Mouse (Mus musculus): ENCODE data around the gene Sephs2. TPM values are rescaled to one million over a fixed set of nuclear protein-coding genes. Genes with fewer than 3 reads are reported as not detected.

The Sephs2 gene
- polyA plus RNA-seq (2014; fragmentation: Illumina TruSeq; extraction: RNeasy Lipid Tissue Mini Kit (QIAGEN cat#74804); ENCODE audit: low replicate concordance), result 171 TPM

GRCm38 (mm10) chr7:127273925-127274789, at the start of gene Sephs2:
Sephs2 (minus strand) TSS chr7:127274055.

GRCm38 (mm10) chr7:127296098-127296497, 22.2 kb upstream of the Sephs2 start, which contains the start of gene Itgal:
Itgal (plus strand) TSS chr7:127296260.

GRCm38 (mm10) chr7:127260309-127261111, 13.3 kb downstream of the Sephs2 start, which contains the start of gene Dctpp1:
Dctpp1 (minus strand) TSS chr7:127260709.

GRCm38 (mm10) chr7:127243870-127244657, 29.8 kb downstream of the Sephs2 start, which contains the start of gene Zfp771:
Zfp771 (plus strand) TSS chr7:127244274.

GRCm38 (mm10) chr7:127232622-127233367, 41.1 kb downstream of the Sephs2 start, which contains the start of the genes Zfp553 and Sept1:
Zfp553 (plus strand) TSS chr7:127233061.
Sept1 (minus strand) TSS chr7:127233130.

Other genes starting within 250 kb of the Sephs2 start
- gene Maz, start 247.0 kb downstream of the Sephs2 start, polyA plus RNA-seq (2014; fragmentation: Illumina TruSeq; extraction: RNeasy Lipid Tissue Mini Kit (QIAGEN cat#74804); ENCODE audit: low replicate concordance), result 13.0 TPM
- gene Kif22, start 231.6 kb downstream of the Sephs2 start, polyA plus RNA-seq (2014; fragmentation: Illumina TruSeq; extraction: RNeasy Lipid Tissue Mini Kit (QIAGEN cat#74804); ENCODE audit: low replicate concordance), result 0.97 TPM
- 380 TPM for gene Zg16, start 186.7 kb downstream of the Sephs2 start, polyA plus RNA-seq (2014; fragmentation: Illumina TruSeq; extraction: RNeasy Lipid Tissue Mini Kit (QIAGEN cat#74804); ENCODE audit: low replicate concordance)
- 1.6 TPM for gene AI467606, start 182.7 kb downstream of the Sephs2 start, polyA plus RNA-seq (2014; fragmentation: Illumina TruSeq; extraction: RNeasy Lipid Tissue Mini Kit (QIAGEN cat#74804); ENCODE audit: low replicate concordance)
- 0.48 TPM for gene Qprt, start 151.8 kb downstream of the Sephs2 start, polyA plus RNA-seq (2014; fragmentation: Illumina TruSeq; extraction: RNeasy Lipid Tissue Mini Kit (QIAGEN cat#74804); ENCODE audit: low replicate concordance)
- 0.89 TPM for gene Spn, start 136.2 kb downstream of the Sephs2 start, polyA plus RNA-seq (2014; fragmentation: Illumina TruSeq; extraction: RNeasy Lipid Tissue Mini Kit (QIAGEN cat#74804); ENCODE audit: low replicate concordance)
- gene Cd2bp2, start 78.0 kb downstream of the Sephs2 start, polyA plus RNA-seq (2014; fragmentation: Illumina TruSeq; extraction: RNeasy Lipid Tissue Mini Kit (QIAGEN cat#74804); ENCODE audit: low replicate concordance), result 9.1 TPM
- gene Tbc1d10b, start 65.6 kb downstream of the Sephs2 start, polyA plus RNA-seq (2014; fragmentation: Illumina TruSeq; extraction: RNeasy Lipid Tissue Mini Kit (QIAGEN cat#74804); ENCODE audit: low replicate concordance), result 3.0 TPM
- gene Mylpf, start 65.2 kb downstream of the Sephs2 start, polyA plus RNA-seq (2014; fragmentation: Illumina TruSeq; extraction: RNeasy Lipid Tissue Mini Kit (QIAGEN cat#74804); ENCODE audit: low replicate concordance), result not detected
- 0.63 TPM for gene Zfp553, start 41.0 kb downstream of the Sephs2 start, polyA plus RNA-seq (2014; fragmentation: Illumina TruSeq; extraction: RNeasy Lipid Tissue Mini Kit (QIAGEN cat#74804); ENCODE audit: low replicate concordance)
- gene Sept1, start 40.9 kb downstream of the Sephs2 start, polyA plus RNA-seq (2014; fragmentation: Illumina TruSeq; extraction: RNeasy Lipid Tissue Mini Kit (QIAGEN cat#74804); ENCODE audit: low replicate concordance), result 1.5 TPM
- gene Zfp771, start 29.8 kb downstream of the Sephs2 start, polyA plus RNA-seq (2014; fragmentation: Illumina TruSeq; extraction: RNeasy Lipid Tissue Mini Kit (QIAGEN cat#74804); ENCODE audit: low replicate concordance), result not detected
- 0.78 TPM for gene Dctpp1, start 13.3 kb downstream of the Sephs2 start, polyA plus RNA-seq (2014; fragmentation: Illumina TruSeq; extraction: RNeasy Lipid Tissue Mini Kit (QIAGEN cat#74804); ENCODE audit: low replicate concordance)
- 1.3 TPM for gene Itgal, start 22.2 kb upstream of the Sephs2 start, polyA plus RNA-seq (2014; fragmentation: Illumina TruSeq; extraction: RNeasy Lipid Tissue Mini Kit (QIAGEN cat#74804); ENCODE audit: low replicate concordance)
- 2.2 TPM for gene Zfp768, start 71.5 kb upstream of the Sephs2 start, polyA plus RNA-seq (2014; fragmentation: Illumina TruSeq; extraction: RNeasy Lipid Tissue Mini Kit (QIAGEN cat#74804); ENCODE audit: low replicate concordance)
- gene Zfp747, start 102.0 kb upstream of the Sephs2 start, polyA plus RNA-seq (2014; fragmentation: Illumina TruSeq; extraction: RNeasy Lipid Tissue Mini Kit (QIAGEN cat#74804); ENCODE audit: low replicate concordance), result 5.3 TPM
- 2.9 TPM for gene 9130019O22Rik, start 113.1 kb upstream of the Sephs2 start, polyA plus RNA-seq (2014; fragmentation: Illumina TruSeq; extraction: RNeasy Lipid Tissue Mini Kit (QIAGEN cat#74804); ENCODE audit: low replicate concordance)
- gene E430018J23Rik, start 119.6 kb upstream of the Sephs2 start, polyA plus RNA-seq (2014; fragmentation: Illumina TruSeq; extraction: RNeasy Lipid Tissue Mini Kit (QIAGEN cat#74804); ENCODE audit: low replicate concordance), result 1.2 TPM
- 3.5 TPM for gene Zfp764, start 132.8 kb upstream of the Sephs2 start, polyA plus RNA-seq (2014; fragmentation: Illumina TruSeq; extraction: RNeasy Lipid Tissue Mini Kit (QIAGEN cat#74804); ENCODE audit: low replicate concordance)
- gene Zfp688, start 148.0 kb upstream of the Sephs2 start, polyA plus RNA-seq (2014; fragmentation: Illumina TruSeq; extraction: RNeasy Lipid Tissue Mini Kit (QIAGEN cat#74804); ENCODE audit: low replicate concordance), result 2.5 TPM
- 0.97 TPM for gene Zfp689, start 175.1 kb upstream of the Sephs2 start, polyA plus RNA-seq (2014; fragmentation: Illumina TruSeq; extraction: RNeasy Lipid Tissue Mini Kit (QIAGEN cat#74804); ENCODE audit: low replicate concordance)
- gene Prr14, start 185.6 kb upstream of the Sephs2 start, polyA plus RNA-seq (2014; fragmentation: Illumina TruSeq; extraction: RNeasy Lipid Tissue Mini Kit (QIAGEN cat#74804); ENCODE audit: low replicate concordance), result 29.5 TPM
- gene Fbrs, start 205.1 kb upstream of the Sephs2 start, polyA plus RNA-seq (2014; fragmentation: Illumina TruSeq; extraction: RNeasy Lipid Tissue Mini Kit (QIAGEN cat#74804); ENCODE audit: low replicate concordance), result 5.9 TPM
- gene Srcap, start 237.9 kb upstream of the Sephs2 start, polyA plus RNA-seq (2014; fragmentation: Illumina TruSeq; extraction: RNeasy Lipid Tissue Mini Kit (QIAGEN cat#74804); ENCODE audit: low replicate concordance), result 4.5 TPM
- 5.1 TPM for gene Gm42715, start 245.5 kb upstream of the Sephs2 start, polyA plus RNA-seq (2014; fragmentation: Illumina TruSeq; extraction: RNeasy Lipid Tissue Mini Kit (QIAGEN cat#74804); ENCODE audit: low replicate concordance)

Measured in small intestine, adult 10 weeks (tissue).